Mouse (Mus musculus): ENCODE measurements at regions not wholly inside any gene's neighbourhood (a gene's known extent, or its start where the extent isn't known, plus 50 kb on each side); places are given as distances from the start of the nearest gene placed in this dataset.

GRCm38 (mm10) chr17:9861346-9861745, 191.8 kb upstream of the Pabpc6 start:
- TF ChIP-seq CTCF (IDR thresholded peaks at IDR 0.05; ENCODE audit: insufficient read depth, low read length): no peak
- no peak for TF ChIP-seq POLR2A (IDR thresholded peaks at IDR 0.05; ENCODE audit: borderline replicate concordance, extremely low read depth, low read depth, low read length)
- Histone ChIP-seq H3K4me1 (ENCODE audit: control insufficient read depth, insufficient read depth, low read length) (no peaks in the 10 kb centered on the region), H3K4me3 (replicated peaks; ENCODE audit: extremely low read depth, low read depth, low read length) (no peak overlapping the region)
- DNase-seq: no peak
- WGBS: 89% methylated on average over 6 of the region's 6 CpGs

GRCm38 (mm10) chr17:9848559-9849357, 179.2 kb upstream of the Pabpc6 start:
- 78% methylated on average over 9 of the region's 9 CpGs for WGBS
- TF ChIP-seq POLR2A (IDR thresholded peaks at IDR 0.05; ENCODE audit: borderline replicate concordance, extremely low read depth, low read depth, low read length) (no peak), CTCF (IDR thresholded peaks at IDR 0.05; ENCODE audit: insufficient read depth, low read length) (no peak)
- H3K4me3 ChIP-seq (replicated peaks; ENCODE audit: extremely low read depth, low read depth, low read length): no peak overlapping the region
- peaks cover 4% of the 10 kb centered on the region; the same call in 1 of the 2 replicates for H3K4me1 ChIP-seq (ENCODE audit: control insufficient read depth, insufficient read depth, low read length)
- no peak for DNase-seq

GRCm38 (mm10) chr17:9845451-9846075, 176.0 kb upstream of the Pabpc6 start:
- no peak overlapping the region for H3K4me3 ChIP-seq (replicated peaks; ENCODE audit: extremely low read depth, low read depth, low read length)
- DNase-seq: no peak
- peaks cover 4% of the 10 kb centered on the region; the same call in 1 of the 2 replicates for H3K4me1 ChIP-seq (ENCODE audit: control insufficient read depth, insufficient read depth, low read length)
- no peak for TF ChIP-seq POLR2A (IDR thresholded peaks at IDR 0.05; ENCODE audit: borderline replicate concordance, extremely low read depth, low read depth, low read length)
- TF ChIP-seq CTCF (IDR thresholded peaks at IDR 0.05; ENCODE audit: insufficient read depth, low read length): no peak
- WGBS: 44% methylated on average over 4 of the region's 4 CpGs

- 64% methylated on average over 2 of the region's 2 CpGs for WGBS
- DNase-seq: no peak
- no peak overlapping the region for H3K4me3 ChIP-seq (replicated peaks; ENCODE audit: extremely low read depth, low read depth, low read length)
- H3K4me1 ChIP-seq (ENCODE audit: control insufficient read depth, insufficient read depth, low read length): peaks cover 4% of the 10 kb centered on the region; the same call in 1 of the 2 replicates
- TF ChIP-seq CTCF (IDR thresholded peaks at IDR 0.05; ENCODE audit: insufficient read depth, low read length) (no peak), POLR2A (IDR thresholded peaks at IDR 0.05; ENCODE audit: borderline replicate concordance, extremely low read depth, low read depth, low read length) (no peak)
These were observed 171.6 kb upstream of the Pabpc6 start for GRCm38 (mm10) chr17:9841103-9841502.

- Histone ChIP-seq H3K4me3 (replicated peaks; ENCODE audit: extremely low read depth, low read depth, low read length) (no peak overlapping the region), H3K4me1 (ENCODE audit: control insufficient read depth, insufficient read depth, low read length) (no peaks in the 10 kb centered on the region)
- TF ChIP-seq POLR2A (IDR thresholded peaks at IDR 0.05; ENCODE audit: borderline replicate concordance, extremely low read depth, low read depth, low read length) (no peak), CTCF (IDR thresholded peaks at IDR 0.05; ENCODE audit: insufficient read depth, low read length) (no peak)
- no peak for DNase-seq
- WGBS: 90% methylated on average over 7 of the region's 7 CpGs
These were observed 169.7 kb upstream of the Pabpc6 start for GRCm38 (mm10) chr17:9839256-9839655.

GRCm38 (mm10) chr17:9836995-9837842, 167.7 kb upstream of the Pabpc6 start:
- DNase-seq: no peak
- TF ChIP-seq POLR2A (IDR thresholded peaks at IDR 0.05; ENCODE audit: borderline replicate concordance, extremely low read depth, low read depth, low read length) (no peak), CTCF (IDR thresholded peaks at IDR 0.05; ENCODE audit: insufficient read depth, low read length) (no peak)
- 83% methylated on average over 7 of the region's 7 CpGs for WGBS
- Histone ChIP-seq H3K4me1 (ENCODE audit: control insufficient read depth, insufficient read depth, low read length) (no peaks in the 10 kb centered on the region), H3K4me3 (replicated peaks; ENCODE audit: extremely low read depth, low read depth, low read length) (no peak overlapping the region)

GRCm38 (mm10) chr17:9829895-9830294, 160.4 kb upstream of the Pabpc6 start:
- 86% methylated on average over 5 of the region's 5 CpGs for WGBS
- Histone ChIP-seq H3K4me1 (ENCODE audit: control insufficient read depth, insufficient read depth, low read length) (no peaks in the 10 kb centered on the region), H3K4me3 (replicated peaks; ENCODE audit: extremely low read depth, low read depth, low read length) (no peak overlapping the region)
- no peak for TF ChIP-seq CTCF (IDR thresholded peaks at IDR 0.05; ENCODE audit: insufficient read depth, low read length)
- TF ChIP-seq POLR2A (IDR thresholded peaks at IDR 0.05; ENCODE audit: borderline replicate concordance, extremely low read depth, low read depth, low read length): no peak
- DNase-seq: no peak

- 69% methylated on average over 4 of the region's 4 CpGs for WGBS
- TF ChIP-seq POLR2A (IDR thresholded peaks at IDR 0.05; ENCODE audit: borderline replicate concordance, extremely low read depth, low read depth, low read length) (no peak), CTCF (IDR thresholded peaks at IDR 0.05; ENCODE audit: insufficient read depth, low read length) (no peak)
- no peak for DNase-seq
- Histone ChIP-seq H3K4me3 (replicated peaks; ENCODE audit: extremely low read depth, low read depth, low read length) (no peak overlapping the region), H3K4me1 (ENCODE audit: control insufficient read depth, insufficient read depth, low read length) (no peaks in the 10 kb centered on the region; the same call in 1 of the 2 replicates)
These were observed 151.8 kb upstream of the Pabpc6 start for GRCm38 (mm10) chr17:9821358-9821757.

- Histone ChIP-seq H3K4me1 (ENCODE audit: control insufficient read depth, insufficient read depth, low read length) (no peaks in the 10 kb centered on the region; the same call in 1 of the 2 replicates), H3K4me3 (replicated peaks; ENCODE audit: extremely low read depth, low read depth, low read length) (no peak overlapping the region)
- DNase-seq: no peak
- TF ChIP-seq POLR2A (IDR thresholded peaks at IDR 0.05; ENCODE audit: borderline replicate concordance, extremely low read depth, low read depth, low read length) (no peak), CTCF (IDR thresholded peaks at IDR 0.05; ENCODE audit: insufficient read depth, low read length) (no peak)
These were observed 147.5 kb upstream of the Pabpc6 start for GRCm38 (mm10) chr17:9817056-9817455.

Measured in lung, adult 2 months (tissue).